Mouse (Mus musculus) MEL (cell line): ENCODE data around the gene Mief1. TPM values are rescaled to one million over a fixed set of nuclear protein-coding genes. Genes with fewer than 3 reads are reported as not detected.

Experiments used
- DNase-seq: peaks from one replicate; pipeline ENCODE4 v3.0.0; 2011; ENCODE audit warnings: low read depth, low spot score
- H3K27ac ChIP-seq: 2 replicates; pipeline ENCODE4 v1.5.1; 2012; ENCODE audit warnings: low read depth, mild to moderate bottlenecking, control low read depth, low read length, moderate library complexity; ENCODE audit not compliant: control insufficient read depth
- H3K27me3 ChIP-seq, 2 experiments: fragments of 150-350 bp in 1 of 2; sonication (generic) in 1 of 2; 2 replicates each; pipeline ENCODE4 v1.6.1; 2012; ENCODE audit warnings: low read length in 2 of 2, mild to moderate bottlenecking in 2 of 2, improper control_type of control experiment in 1 of 2, moderate library complexity in 1 of 2; ENCODE audit not compliant: insufficient read depth in 2 of 2, control insufficient read depth in 1 of 2
- H3K36me3 ChIP-seq, 2 experiments: 2 replicates each; pipeline ENCODE4 v1.6.1; 2012 to 2014; ENCODE audit warnings: low read length in 2 of 2, improper control_type of control experiment in 1 of 2, inconsistent platforms in 1 of 2, mild to moderate bottlenecking in 1 of 2; ENCODE audit not compliant: insufficient read depth in 2 of 2, control insufficient read depth in 1 of 2
- H3K4me1 ChIP-seq, 2 experiments: fragments of 150-350 bp in 1 of 2; sonication (generic) in 1 of 2; 2 replicates each; pipeline ENCODE4 v1.6.1; 2012; ENCODE audit warnings: low read length in 2 of 2, improper control_type of control experiment in 1 of 2, mild to moderate bottlenecking in 1 of 2; ENCODE audit not compliant: insufficient read depth in 2 of 2, control insufficient read depth in 1 of 2
- H3K4me3 ChIP-seq, 2 experiments: fragments of 150-350 bp in 1 of 2; sonication (generic) in 1 of 2; 2 replicates each; pipeline ENCODE4 v1.5.1; 2012; ENCODE audit warnings: low read depth in 2 of 2, low read length in 2 of 2, mild to moderate bottlenecking in 2 of 2, moderate library complexity in 2 of 2, control low read depth in 1 of 2, improper control_type of control experiment in 1 of 2; ENCODE audit not compliant: control insufficient read depth in 1 of 2, insufficient read depth in 1 of 2
- H3K79me2 ChIP-seq: 2 replicates; pipeline ENCODE4 v1.6.1; 2012; ENCODE audit warnings: mild to moderate bottlenecking, low read length, moderate library complexity; ENCODE audit not compliant: control insufficient read depth, poor library complexity, insufficient read depth
- H3K9ac ChIP-seq: 2 replicates; pipeline ENCODE4 v1.6.1; 2012; ENCODE audit warnings: low read depth, mild to moderate bottlenecking, control low read depth, low read length, moderate library complexity; ENCODE audit not compliant: control insufficient read depth, poor library complexity, severe bottlenecking
- H3K9me3 ChIP-seq: fragments of 150-350 bp; sonication (generic); replicated peaks from 2 replicates; pipeline ENCODE4 v1.6.1; 2012; ENCODE audit warnings: mild to moderate bottlenecking, low read length, improper control_type of control experiment, moderate library complexity; ENCODE audit not compliant: insufficient read depth
- CTCF ChIP-seq, 3 experiments: IDR thresholded peaks in 2 of 3; conservative IDR thresholded peaks in 1 of 3; 2 replicates each; pipeline ENCODE4 v1.5.1; 2011 to 2012; ENCODE audit warnings: low read length in 3 of 3, low read depth in 2 of 3, mild to moderate bottlenecking in 2 of 3, improper control_type of control experiment in 1 of 3, inconsistent platforms in 1 of 3, mixed read lengths in 1 of 3, moderate library complexity in 1 of 3; ENCODE audit not compliant: control insufficient read depth in 1 of 3, insufficient read depth in 1 of 3, poor library complexity in 1 of 3, severe bottlenecking in 1 of 3
- POLR2AphosphoS2 ChIP-seq: IDR thresholded peaks from 2 replicates; pipeline ENCODE4 v1.6.1; 2011; ENCODE audit warnings: low read length, improper control_type of control experiment
- RAD21 ChIP-seq: IDR thresholded peaks from 2 replicates; pipeline ENCODE4 v1.6.1; 2011; ENCODE audit warnings: mild to moderate bottlenecking, low read depth, low read length, improper control_type of control experiment
- SMC3 ChIP-seq: IDR thresholded peaks from 2 replicates; pipeline ENCODE4 v1.6.1; 2011; ENCODE audit warnings: low read depth, low read length, improper control_type of control experiment
- polyA plus RNA-seq, 2 experiments: library from polyadenylated mRNA; stranded (reverse) in 1 of 2; unstranded in 1 of 2; fragments of >175 nt in 1 of 2; fragments of >200 nt in 1 of 2; gene quantifications; 2 replicates each; pipeline versions ENCODE4 v1.2.1 to v1.2.4; 2012; ENCODE audit warnings: low replicate concordance in 2 of 2, low read depth in 1 of 2; ENCODE audit not compliant: insufficient read length in 2 of 2, insufficient read depth in 1 of 2, missing spikeins in 1 of 2
- total RNA-seq: library from RNA; depleted of rRNA; stranded (reverse); fragments of 300-350 nt; gene quantifications from 2 replicates; pipeline ENCODE4 v1.2.3, GENCODE M21; 2012; rRNA removed

Gene Mief1
- total and polyA plus RNA-seq, 3 experiments = 34.6 to 41.5 TPM; not detected in 1

DNA sequence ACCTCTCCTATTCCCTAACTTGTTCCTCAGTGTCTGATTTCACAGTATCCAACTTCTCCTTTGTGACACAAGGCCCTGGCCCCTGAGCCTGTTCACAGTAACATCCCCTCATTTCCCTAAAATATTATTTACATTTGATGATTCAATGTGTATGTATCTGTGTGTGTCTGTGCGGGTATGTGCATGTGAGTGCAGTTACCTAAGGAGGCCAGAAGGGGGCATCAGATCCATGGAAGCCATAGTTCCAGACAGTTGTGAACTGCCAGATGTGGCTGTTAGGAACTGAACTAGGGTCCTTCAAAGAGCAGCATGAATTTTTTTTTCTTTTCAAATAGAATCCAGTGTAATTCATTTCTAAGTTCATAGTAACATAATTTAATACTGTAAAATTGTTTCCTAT lies 63.3 kb downstream of the Mief1 start:
- Histone ChIP-seq H3K9me3 (no peaks in the 10 kb centered on the region), H3K9ac (no peak overlapping the region), H3K36me3 (no peaks in the 10 kb centered on the region), H3K27me3 (no peaks in the 10 kb centered on the region), H3K79me2 (no peaks in the 10 kb centered on the region), H3K27ac (no peak overlapping the region), H3K4me1 (no peaks in the 10 kb centered on the region), H3K4me3 (no peak overlapping the region)
- TF ChIP-seq CTCF (IDR thresholded peaks at IDR 0.05 in 2 of 3, conservative IDR thresholded peaks at IDR 0.05 in 1 of 3; ENCODE audit: control insufficient read depth in 1 of 3, insufficient read depth in 1 of 3, low read depth in 2 of 3, low read length in 3 of 3, poor library complexity in 1 of 3, severe bottlenecking in 1 of 3) (peak; percentile 40 to 48 (median 44)), SMC3 (peak; percentile 27), POLR2AphosphoS2 (no peak), RAD21 (peak; percentile 27)
- DNase-seq = peak; percentile 18

Other genes with a start within 250 kb of the Mief1 start
- 0.23 and 0.26 TPM in 2 replicates for gene Pdgfb, start 219.0 kb upstream of the Mief1 start, total RNA-seq
- gene Pdgfb, start 219.0 kb upstream of the Mief1 start, polyA plus RNA-seq = under 1 TPM in 1 of 2 experiments, not detected in 1; 0.72 TPM
- 93.7 and 105 TPM in 2 replicates for gene Syngr1, start 142.7 kb upstream of the Mief1 start, total RNA-seq
- gene Syngr1, start 142.7 kb upstream of the Mief1 start, polyA plus RNA-seq = 100 to 1,000 TPM in 1 of 2 experiments, not detected in 1; 115 TPM
- 1,686 and 1,722 TPM in 2 replicates for gene Rpl3, start 142.2 kb upstream of the Mief1 start, total RNA-seq
- 1,000 to 10,000 TPM in 1 of 2 experiments, 100 to 1,000 TPM in 1; 543 to 1,096 TPM for gene Rpl3, start 142.2 kb upstream of the Mief1 start, polyA plus RNA-seq
- gene Tab1, start 100.9 kb upstream of the Mief1 start, total RNA-seq = 18.2 and 23.3 TPM in 2 replicates
- 10 to 100 TPM in 1 of 2 experiments, not detected in 1; 31.1 TPM for gene Tab1, start 100.9 kb upstream of the Mief1 start, polyA plus RNA-seq
- not detected in 2 replicates for gene Mgat3, start 60.3 kb upstream of the Mief1 start, total RNA-seq
- not detected for gene Mgat3, start 60.3 kb upstream of the Mief1 start, polyA plus RNA-seq
- not detected in 2 replicates for gene AC140267.1, start 1.8 kb downstream of the Mief1 start, total RNA-seq
- gene AC140267.1, start 1.8 kb downstream of the Mief1 start, polyA plus RNA-seq = 1 to 10 TPM in 1 of 2 experiments, not detected in 1; 1.9 TPM
- 351 and 459 TPM in 2 replicates for gene Atf4, start 21.2 kb downstream of the Mief1 start, total RNA-seq
- 100 to 1,000 TPM in 1 of 2 experiments, 10 to 100 TPM in 1; 85.1 to 444 TPM for gene Atf4, start 21.2 kb downstream of the Mief1 start, polyA plus RNA-seq
- gene Rps19bp1, start 30.3 kb downstream of the Mief1 start, total RNA-seq = 59.7 and 78.9 TPM in 2 replicates
- gene Rps19bp1, start 30.3 kb downstream of the Mief1 start, polyA plus RNA-seq = 100 to 1,000 TPM in 1 of 2 experiments, not detected in 1; 155 TPM
- gene Cacna1i, start 53.2 kb downstream of the Mief1 start, total RNA-seq = not detected in 2 replicates
- gene Cacna1i, start 53.2 kb downstream of the Mief1 start, polyA plus RNA-seq = not detected